Mouse (Mus musculus): ENCODE measurements around the gene Cdc42bpb. TPM values are rescaled to one million over a fixed set of nuclear protein-coding genes. Genes with fewer than 3 reads are reported as not detected.

Gene Cdc42bpb
- polyA plus RNA-seq, 1 experiment from 2014 or later, result 35.0 TPM

DNA sequence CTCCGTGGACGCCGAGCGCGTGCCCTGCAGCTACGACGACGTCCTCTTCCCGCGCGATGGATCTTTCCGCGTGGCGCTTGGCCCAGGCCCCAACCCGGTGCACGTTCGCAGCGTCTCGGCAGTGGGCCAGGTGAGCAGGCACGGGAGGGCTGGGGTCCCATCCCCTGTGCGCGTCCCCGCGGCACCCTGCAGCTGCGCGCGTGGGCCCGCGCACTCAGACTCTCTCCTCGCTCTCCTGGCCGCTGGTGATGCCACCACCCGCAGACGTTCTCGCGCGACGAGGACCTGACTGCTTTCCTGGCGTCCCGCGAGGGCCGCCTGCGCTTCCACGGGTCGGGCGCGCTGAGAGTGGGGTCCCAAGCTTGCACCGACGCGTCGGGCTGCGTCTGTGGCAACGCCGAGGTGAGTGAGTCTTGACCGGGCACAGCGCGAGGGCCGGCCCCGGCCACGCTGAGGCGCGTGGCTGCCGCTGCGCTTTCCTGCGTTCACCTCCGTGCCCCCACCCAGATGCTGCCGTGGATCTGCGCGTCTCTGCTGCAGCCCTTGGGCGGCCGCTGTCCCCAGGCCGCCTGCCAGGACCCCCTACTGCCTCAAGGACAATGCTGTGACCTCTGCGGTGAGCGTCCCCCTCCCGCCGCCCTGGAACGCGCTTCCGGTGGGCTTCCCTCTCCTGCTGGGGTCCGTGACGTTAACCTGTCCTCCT, 102.9 kb downstream of the Cdc42bpb start:
- Histone ChIP-seq H3K36me3 (no peaks in the 10 kb centered on the region), H3K27ac (no peak overlapping the region), H3K9me3 (no peaks in the 10 kb centered on the region), H3K27me3 (peaks cover 81% of the 10 kb centered on the region), H3K4me3 (peak overlapping the region; percentile 45), H3K9ac (peak overlapping the region; percentile 48), H3K4me2 (replicated peaks) (peak overlapping the region; percentile 86), H3K4me1 (peaks cover 20% of the 10 kb centered on the region)
- WGBS, result 3% methylated on average over 73 of the region's 80 CpGs
- ATAC-seq (ENCODE audit: insufficient number of reproducible peaks, insufficient read depth, low FRiP score, low TSS enrichment), result no peak

DNA sequence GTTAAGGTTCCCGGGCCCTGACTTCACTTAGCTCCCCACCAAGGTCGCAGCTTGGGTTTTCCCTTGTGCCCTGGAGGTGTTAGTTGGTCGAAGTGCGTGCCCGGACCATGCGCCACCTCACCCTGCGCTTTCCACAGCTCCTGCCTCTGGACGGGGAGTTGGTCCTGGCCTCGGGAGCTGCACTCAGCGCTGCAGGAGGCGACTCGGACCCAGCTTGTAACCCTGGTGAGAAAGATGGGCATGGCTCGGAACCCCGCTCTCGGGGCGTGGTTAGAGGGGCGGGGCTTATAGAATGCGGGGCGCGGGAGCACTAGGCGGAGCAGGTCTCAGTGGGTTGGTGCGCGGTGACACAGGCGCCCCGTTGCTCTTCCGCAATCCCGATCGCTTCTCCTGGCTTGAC, 103.5 kb downstream of the Cdc42bpb start:
- Histone ChIP-seq H3K27me3 (peaks cover 84% of the 10 kb centered on the region), H3K4me1 (peaks cover 20% of the 10 kb centered on the region), H3K27ac (no peak overlapping the region), H3K4me3 (peak overlapping the region; percentile 45), H3K9ac (peak overlapping the region; percentile 48), H3K9me3 (no peaks in the 10 kb centered on the region), H3K36me3 (no peaks in the 10 kb centered on the region), H3K4me2 (replicated peaks) (peak overlapping the region; percentile 86)
- no peak for ATAC-seq (ENCODE audit: insufficient number of reproducible peaks, insufficient read depth, low FRiP score, low TSS enrichment)
- 3% methylated on average over 28 of the region's 28 CpGs for WGBS

DNA sequence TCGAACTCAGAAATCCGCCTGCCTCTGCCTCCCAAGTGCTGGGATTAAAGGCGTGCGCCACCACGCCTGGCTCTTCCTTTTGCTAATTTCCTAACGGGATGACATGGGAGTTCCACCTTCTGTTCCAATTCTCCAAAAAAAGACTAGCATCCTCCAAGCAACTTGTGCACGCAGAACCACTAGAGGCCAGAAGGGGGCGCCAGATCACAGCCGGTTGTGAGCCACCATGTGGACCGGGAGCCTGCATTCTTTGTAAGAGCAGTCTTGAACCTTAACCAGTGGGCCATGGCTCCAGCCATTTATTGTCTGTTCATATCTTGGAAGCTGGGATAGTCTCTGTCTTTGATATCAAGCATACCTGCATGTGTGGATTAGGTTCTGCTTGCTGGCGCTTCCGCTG, 105.1 kb downstream of the Cdc42bpb start:
- H3K4me2 ChIP-seq (replicated peaks), result no peak overlapping the region
- no peak overlapping the region for H3K4me3 ChIP-seq
- H3K27ac ChIP-seq, result no peak overlapping the region
- H3K27me3 ChIP-seq, result peaks cover 81% of the 10 kb centered on the region
- H3K4me1 ChIP-seq, result peaks cover 20% of the 10 kb centered on the region
- H3K9me3 ChIP-seq, result no peaks in the 10 kb centered on the region
- H3K9ac ChIP-seq, result no peak overlapping the region
- 18% methylated on average over 12 of the region's 12 CpGs for WGBS
- no peaks in the 10 kb centered on the region for H3K36me3 ChIP-seq
- no peak for ATAC-seq (ENCODE audit: insufficient number of reproducible peaks, insufficient read depth, low FRiP score, low TSS enrichment)

DNA sequence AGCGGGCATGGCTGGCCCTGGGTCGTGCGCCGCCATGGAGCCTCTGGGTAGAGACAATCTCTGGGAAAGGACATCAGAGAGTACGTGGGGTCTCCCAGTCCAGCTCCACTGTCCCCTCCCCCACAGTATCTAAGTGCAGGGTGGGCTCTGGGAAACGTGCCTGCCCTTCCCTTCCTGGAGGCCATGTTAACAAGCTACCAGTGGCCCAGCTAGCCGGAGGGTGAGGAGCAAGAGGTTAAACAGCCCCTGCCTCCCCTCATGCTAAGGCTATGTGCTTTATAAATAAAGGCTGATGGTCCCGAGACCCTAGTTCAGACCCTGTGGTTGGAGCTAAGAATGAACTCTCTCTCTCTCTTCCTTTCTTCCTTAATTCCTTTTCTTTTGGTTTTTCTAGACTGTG, 105.6 kb downstream of the Cdc42bpb start:
- no peak for ATAC-seq (ENCODE audit: insufficient number of reproducible peaks, insufficient read depth, low FRiP score, low TSS enrichment)
- WGBS, result 19% methylated on average over 8 of the region's 8 CpGs

DNA sequence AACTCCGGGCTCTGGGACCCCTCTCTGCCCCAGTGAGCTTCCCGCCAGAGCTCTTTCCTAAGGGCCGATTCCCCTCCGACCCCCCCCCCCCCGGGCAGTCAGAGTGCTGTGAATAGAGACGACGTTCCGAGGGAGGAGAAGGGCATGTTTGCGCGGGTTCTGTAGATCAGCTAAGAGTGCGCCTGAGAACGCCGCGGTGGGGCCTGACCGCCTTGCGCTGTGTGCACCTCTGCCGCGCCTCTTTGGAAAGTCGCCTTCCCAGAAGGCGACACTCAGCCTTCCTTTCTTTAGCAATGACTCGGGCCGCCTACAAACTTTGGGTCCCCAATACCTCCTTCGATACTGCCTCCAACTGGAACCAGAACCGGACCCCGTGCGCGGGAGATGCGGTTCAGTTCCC, 106.1 kb downstream of the Cdc42bpb start:
- Histone ChIP-seq H3K9me3 (no peaks in the 10 kb centered on the region), H3K4me2 (replicated peaks) (peak overlapping the region; percentile 18), H3K9ac (no peak overlapping the region; the same call in 1 of the 2 replicates), H3K36me3 (no peaks in the 10 kb centered on the region), H3K4me3 (peak overlapping the region; percentile 11; the same call in 1 of the 2 replicates), H3K27me3 (peaks cover 71% of the 10 kb centered on the region), H3K27ac (no peak overlapping the region), H3K4me1 (peaks cover 20% of the 10 kb centered on the region)
- ATAC-seq (ENCODE audit: insufficient number of reproducible peaks, insufficient read depth, low FRiP score, low TSS enrichment), result no peak
- WGBS, result 9% methylated on average over 28 of the region's 28 CpGs

More for the DNA sequence above, 105.6 kb downstream of the Cdc42bpb start:
- Histone ChIP-seq H3K27ac (no peak overlapping the region), H3K9me3 (no peaks in the 10 kb centered on the region), H3K36me3 (no peaks in the 10 kb centered on the region), H3K4me1 (peaks cover 20% of the 10 kb centered on the region), H3K9ac (no peak overlapping the region), H3K4me2 (replicated peaks) (peak overlapping the region; percentile 18; the same call in 1 of the 2 replicates), H3K27me3 (peaks cover 77% of the 10 kb centered on the region), H3K4me3 (0 out of 2 replicates have a peak overlapping the region, but pooled peaks have one; percentile 11)

DNA sequence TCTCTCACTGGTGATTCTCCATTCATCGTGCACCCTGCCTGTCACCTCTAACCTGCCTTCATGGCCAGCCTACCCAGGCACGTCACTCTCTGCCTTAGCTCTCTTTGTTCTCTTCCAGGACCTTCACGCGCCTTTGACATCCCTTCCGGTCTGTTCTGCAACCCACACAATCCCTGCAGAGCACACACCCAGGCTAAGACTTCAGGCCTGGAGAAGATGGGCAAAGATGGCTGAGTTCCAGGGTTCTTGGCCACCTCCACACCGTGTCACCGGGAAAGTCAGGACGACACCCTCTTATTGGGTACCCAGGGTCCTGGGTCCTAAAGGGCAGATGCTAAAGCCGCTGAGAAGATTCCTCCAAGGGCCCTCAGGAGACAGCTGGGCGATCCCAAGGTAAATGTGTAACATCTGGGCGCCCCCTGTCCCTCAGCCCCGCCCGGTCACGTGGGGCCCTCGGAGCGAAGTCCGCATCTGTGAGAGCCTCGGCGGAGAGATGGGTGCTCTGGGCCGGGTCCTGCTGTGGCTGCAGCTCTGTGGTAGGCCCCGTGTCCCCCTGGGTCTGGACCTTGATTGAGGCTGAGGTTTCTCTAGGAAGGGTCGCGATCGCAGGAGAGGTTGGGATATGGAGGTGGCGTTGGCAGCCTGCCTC, 106.8 kb downstream of the Cdc42bpb start, which contains the start of gene Amn:
Gene Amn (plus strand): TSS at position 467 of the 649 bp plus-strand sequence.
- Histone ChIP-seq H3K9me3 (no peaks in the 10 kb centered on the region), H3K36me3 (no peaks in the 10 kb centered on the region), H3K4me1 (peaks cover 20% of the 10 kb centered on the region), H3K4me2 (replicated peaks) (peak within 1 kb of the TSS; percentile 18), H3K4me3 (peak within 1 kb of the TSS; percentile 11; the same call in 1 of the 2 replicates), H3K27me3 (peaks cover 64% of the 10 kb centered on the region), H3K27ac (no peak within 1 kb of the TSS), H3K9ac (no peak within 1 kb of the TSS; the same call in 1 of the 2 replicates)
- ATAC-seq (ENCODE audit: insufficient number of reproducible peaks, insufficient read depth, low FRiP score, low TSS enrichment), result no peak
- WGBS, result 36% methylated on average over 25 of the region's 25 CpGs

DNA sequence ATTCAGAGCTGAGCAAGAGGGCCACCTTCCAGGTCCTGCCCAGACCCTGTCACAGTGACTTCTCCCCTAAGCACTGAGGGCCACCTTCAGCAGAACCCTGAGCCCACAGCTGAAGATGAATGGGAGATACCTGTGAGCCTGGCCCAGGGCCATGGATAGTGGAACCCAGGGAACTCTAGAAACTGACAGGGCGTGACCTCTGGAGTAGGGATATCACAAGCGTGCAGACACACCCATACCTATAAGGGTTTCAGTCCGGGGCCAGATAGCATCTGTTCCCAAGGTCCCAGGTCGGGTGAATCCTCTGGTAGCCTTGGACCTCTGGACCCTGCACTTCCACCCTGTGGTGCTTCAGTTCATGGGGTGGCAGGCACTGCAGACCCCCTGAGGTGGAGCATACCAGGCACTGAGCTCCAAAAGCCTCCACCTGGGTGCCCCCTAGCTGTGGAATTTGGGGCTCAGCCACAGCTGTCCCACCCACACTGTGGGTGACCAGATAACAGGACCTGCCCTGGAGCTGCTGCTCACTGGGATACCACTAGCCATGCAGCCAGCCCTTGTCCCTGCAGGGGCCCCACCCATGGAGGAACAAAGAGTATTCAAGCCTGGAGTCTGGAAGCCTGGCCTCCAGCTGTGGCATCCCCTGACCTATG, 109.7 kb downstream of the Cdc42bpb start:
- H3K9me3 ChIP-seq, result no peaks in the 10 kb centered on the region

DNA sequence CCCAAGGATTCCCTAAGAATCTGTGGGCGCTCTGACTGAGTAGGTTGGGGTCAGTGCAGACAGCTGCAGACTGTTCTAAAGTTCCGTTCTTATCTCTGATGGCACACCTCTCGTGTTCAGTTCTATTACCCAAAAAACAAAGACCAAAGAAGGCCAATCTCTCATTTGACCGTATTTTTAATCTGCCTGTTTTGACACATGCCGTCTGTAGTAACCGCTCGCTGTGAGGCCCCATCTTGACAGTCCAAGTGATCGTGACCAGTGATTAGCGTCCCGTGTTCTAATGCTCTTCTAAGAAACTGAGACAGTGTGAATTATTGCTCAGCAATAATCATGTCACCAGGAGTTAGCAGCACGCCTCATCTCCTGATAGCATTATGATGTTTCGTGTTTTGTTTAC, 110.9 kb downstream of the Cdc42bpb start:
- WGBS, result 86% methylated on average over 12 of the region's 12 CpGs
- H3K4me1 ChIP-seq, result no peaks in the 10 kb centered on the region
- peaks cover 23% of the 10 kb centered on the region for H3K27me3 ChIP-seq
- no peak overlapping the region for H3K4me3 ChIP-seq
- no peak for ATAC-seq (ENCODE audit: insufficient number of reproducible peaks, insufficient read depth, low FRiP score, low TSS enrichment)
- H3K9ac ChIP-seq, result no peak overlapping the region
- no peak overlapping the region for H3K27ac ChIP-seq
- no peaks in the 10 kb centered on the region for H3K9me3 ChIP-seq
- H3K36me3 ChIP-seq, result peaks cover 13% of the 10 kb centered on the region
- no peak overlapping the region for H3K4me2 ChIP-seq (replicated peaks)

More for the DNA sequence above, 109.7 kb downstream of the Cdc42bpb start:
- no peak for ATAC-seq (ENCODE audit: insufficient number of reproducible peaks, insufficient read depth, low FRiP score, low TSS enrichment)
- Histone ChIP-seq H3K4me3 (no peak overlapping the region), H3K27ac (no peak overlapping the region), H3K36me3 (peaks cover 8% of the 10 kb centered on the region), H3K4me1 (no peaks in the 10 kb centered on the region), H3K27me3 (peaks cover 35% of the 10 kb centered on the region), H3K4me2 (replicated peaks) (no peak overlapping the region), H3K9ac (no peak overlapping the region)
- WGBS, result 62% methylated on average over 4 of the region's 4 CpGs

DNA sequence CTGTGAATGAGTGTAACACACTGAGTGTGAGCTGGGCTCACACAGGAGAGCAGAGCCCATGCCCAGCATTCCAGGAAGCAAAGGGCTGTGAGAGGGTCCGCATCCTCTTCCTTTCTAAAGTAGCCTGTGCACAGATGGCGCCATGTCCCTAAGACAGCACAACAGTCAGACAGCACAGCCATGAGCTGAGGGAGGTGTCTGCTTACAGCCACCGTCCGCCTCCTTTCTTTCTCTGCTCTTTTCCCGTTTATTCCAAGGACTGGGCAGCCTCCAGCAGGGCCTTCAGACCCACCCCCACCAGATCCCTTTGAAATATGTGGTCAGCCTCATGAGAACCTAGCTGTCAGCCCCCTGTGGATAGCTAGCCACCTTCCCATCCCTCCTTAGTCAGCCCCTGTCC, 112.3 kb downstream of the Cdc42bpb start:
- Histone ChIP-seq H3K9ac (no peak overlapping the region), H3K4me1 (no peaks in the 10 kb centered on the region), H3K9me3 (no peaks in the 10 kb centered on the region), H3K4me2 (replicated peaks) (no peak overlapping the region), H3K27ac (no peak overlapping the region), H3K27me3 (peaks cover 9% of the 10 kb centered on the region), H3K36me3 (peaks cover 25% of the 10 kb centered on the region), H3K4me3 (no peak overlapping the region)
- WGBS, result 63% methylated on average over 5 of the region's 5 CpGs
- no peak for ATAC-seq (ENCODE audit: insufficient number of reproducible peaks, insufficient read depth, low FRiP score, low TSS enrichment)

DNA sequence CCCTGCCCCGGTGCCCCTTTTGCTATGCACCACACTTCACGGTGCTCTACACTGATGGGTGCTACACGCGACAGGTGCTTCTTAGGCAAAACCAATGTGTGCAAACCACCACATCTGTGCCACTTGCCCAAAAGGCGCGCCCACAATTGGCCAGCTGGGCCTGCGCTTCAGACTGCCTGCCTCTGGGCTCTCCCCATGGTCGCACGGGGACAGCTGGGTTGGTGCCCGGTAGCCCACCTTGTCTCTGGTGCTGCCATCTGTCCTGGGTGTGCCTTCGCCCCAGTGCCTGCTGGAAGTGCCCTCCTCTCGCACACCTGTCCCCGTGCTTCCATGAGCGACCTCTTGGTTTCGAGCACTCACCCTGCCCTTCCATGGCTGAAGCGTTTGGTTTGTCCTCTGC, 113.9 kb downstream of the Cdc42bpb start:
- Histone ChIP-seq H3K4me3 (no peak overlapping the region), H3K36me3 (peaks cover 32% of the 10 kb centered on the region), H3K9ac (no peak overlapping the region), H3K4me2 (replicated peaks) (no peak overlapping the region), H3K4me1 (no peaks in the 10 kb centered on the region), H3K27ac (no peak overlapping the region), H3K9me3 (no peaks in the 10 kb centered on the region), H3K27me3 (no peaks in the 10 kb centered on the region)
- ATAC-seq (ENCODE audit: insufficient number of reproducible peaks, insufficient read depth, low FRiP score, low TSS enrichment), result no peak
- 94% methylated on average over 16 of the region's 16 CpGs for WGBS

DNA sequence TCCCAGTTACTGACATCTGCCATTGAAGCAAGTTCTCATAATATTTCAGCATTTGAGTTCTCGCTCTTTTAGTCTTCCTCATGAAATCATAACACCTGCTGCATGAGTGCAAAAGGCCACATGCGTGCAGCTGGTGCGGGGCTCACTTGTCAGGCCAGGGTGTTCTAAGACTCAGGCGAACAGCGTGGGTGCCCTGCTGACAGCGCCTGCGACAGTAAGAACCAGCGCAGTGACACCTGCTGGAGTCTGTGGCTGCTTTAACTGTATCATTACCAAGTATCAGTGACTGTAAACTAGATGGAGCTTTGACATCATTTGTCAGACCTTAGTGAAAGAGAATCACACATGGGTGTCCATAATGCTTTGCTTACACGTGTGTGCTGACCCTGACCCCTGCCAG, 126.3 kb downstream of the Cdc42bpb start:
- Histone ChIP-seq H3K4me3 (no peak overlapping the region), H3K9me3 (no peaks in the 10 kb centered on the region), H3K36me3 (peaks cover 50% of the 10 kb centered on the region), H3K4me2 (replicated peaks) (no peak overlapping the region), H3K27ac (no peak overlapping the region), H3K4me1 (no peaks in the 10 kb centered on the region), H3K27me3 (no peaks in the 10 kb centered on the region), H3K9ac (no peak overlapping the region)
- ATAC-seq (ENCODE audit: insufficient number of reproducible peaks, insufficient read depth, low FRiP score, low TSS enrichment), result no peak
- 62% methylated on average over 9 of the region's 9 CpGs for WGBS

Measured in embryonic facial prominence, embryonic 12.5 days (tissue).